Mouse (Mus musculus): ENCODE data around the gene Degs1.

The Degs1 gene

DNA sequence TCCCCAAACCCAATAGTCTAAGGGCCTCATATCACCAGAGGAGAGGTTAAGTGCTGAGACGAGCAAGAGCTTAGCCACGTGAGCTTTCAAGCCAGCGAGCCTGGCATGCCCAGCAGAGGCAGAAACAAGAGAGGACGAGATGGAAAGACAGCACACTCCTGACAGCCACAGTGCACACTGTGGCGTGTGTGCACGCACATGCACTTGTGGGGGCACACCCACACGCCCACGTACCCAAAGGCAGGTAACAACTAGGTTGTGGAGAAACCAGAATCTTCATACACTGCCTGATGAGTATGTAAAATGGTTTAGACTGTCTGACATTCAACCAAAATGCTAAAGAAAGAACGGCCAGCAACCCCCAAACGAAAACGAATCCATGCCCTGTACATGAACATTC, 2.0 kb downstream of the Degs1 start:
- 36% methylated on average over 11 of the region's 11 CpGs for whole genome bisulfite sequencing

DNA sequence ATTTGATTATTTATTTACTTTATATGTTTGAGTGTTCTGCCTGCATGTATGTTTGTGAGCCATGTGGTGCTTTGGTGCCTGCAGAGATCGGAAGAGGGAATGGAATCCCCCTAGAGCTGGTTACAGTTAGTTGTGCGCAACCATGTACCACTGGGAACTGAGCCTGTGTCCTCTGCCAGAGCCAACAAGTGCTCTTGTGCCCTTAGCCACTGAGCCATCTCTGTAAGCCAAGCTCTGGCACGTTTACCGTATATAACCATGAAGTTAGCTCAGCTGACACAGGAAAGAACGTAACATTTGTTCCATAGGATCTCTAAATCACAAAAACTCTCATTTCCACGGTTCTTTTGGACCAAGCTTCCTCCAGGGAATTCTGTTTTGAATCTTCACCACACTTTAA, 2.6 kb downstream of the Degs1 start:
- 77% methylated on average over 6 of the region's 6 CpGs for WGBS

DNA sequence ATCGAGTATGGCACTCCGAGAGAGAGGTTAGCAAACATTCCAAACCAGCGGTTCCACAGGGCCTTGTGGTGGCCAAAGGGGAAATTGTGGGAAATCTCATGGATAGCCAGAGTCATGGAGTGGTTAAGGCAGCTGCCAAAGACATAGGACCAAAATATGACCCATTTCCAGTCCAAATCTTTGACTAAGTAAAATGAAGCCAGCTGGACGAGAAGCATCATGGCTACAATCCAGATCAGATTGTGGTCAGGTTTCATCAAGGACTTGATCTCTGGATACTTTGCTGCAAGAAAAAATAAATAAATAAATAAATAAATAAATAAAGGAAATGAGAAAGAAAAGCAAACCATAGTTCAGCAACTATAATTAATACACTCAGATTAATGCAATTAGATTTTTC, 3.2 kb downstream of the Degs1 start:
- WGBS: 88% methylated on average over 4 of the region's 4 CpGs

DNA sequence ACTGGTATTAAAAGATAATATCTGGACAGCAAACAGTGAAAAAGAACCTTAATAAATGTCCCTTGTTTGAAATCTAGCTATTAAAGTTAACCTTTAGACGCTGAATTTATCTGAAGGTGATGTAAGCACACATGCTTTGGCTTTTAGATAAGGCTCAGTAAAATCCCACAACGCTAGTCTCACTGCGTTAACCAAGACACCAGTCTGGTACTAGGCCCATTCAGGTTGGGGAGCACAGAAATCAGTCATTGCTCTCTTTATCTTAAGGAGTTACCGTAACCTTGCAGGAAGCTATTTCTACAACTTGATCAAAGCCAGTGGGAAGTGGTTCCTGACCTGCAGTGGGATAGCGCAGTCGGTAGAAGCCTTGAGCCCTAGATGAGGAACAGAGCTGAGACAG, 7.5 kb downstream of the Degs1 start:
- 96% methylated on average over 6 of the region's 6 CpGs for WGBS

DNA sequence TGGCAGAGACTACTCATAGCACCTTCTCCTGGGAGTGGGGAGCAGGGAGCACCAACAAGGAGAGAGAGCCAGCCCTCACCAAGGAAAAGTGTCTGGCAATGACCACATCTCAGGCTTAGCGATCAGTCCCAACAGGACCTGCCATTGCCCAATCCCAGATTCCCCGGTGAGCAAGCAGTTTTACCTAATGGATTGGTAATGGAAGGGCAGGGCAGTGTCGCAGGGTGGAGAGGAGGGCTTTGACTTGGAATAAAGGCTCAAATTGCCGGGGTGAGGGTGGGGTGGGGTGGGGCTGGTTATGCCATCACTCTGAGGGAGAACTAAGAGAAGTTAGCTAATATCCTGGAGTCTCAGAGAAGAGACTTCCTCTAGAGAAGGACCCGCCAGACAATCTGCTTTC, 11.0 kb downstream of the Degs1 start:
- 79% methylated on average over 5 of the region's 5 CpGs for WGBS

DNA sequence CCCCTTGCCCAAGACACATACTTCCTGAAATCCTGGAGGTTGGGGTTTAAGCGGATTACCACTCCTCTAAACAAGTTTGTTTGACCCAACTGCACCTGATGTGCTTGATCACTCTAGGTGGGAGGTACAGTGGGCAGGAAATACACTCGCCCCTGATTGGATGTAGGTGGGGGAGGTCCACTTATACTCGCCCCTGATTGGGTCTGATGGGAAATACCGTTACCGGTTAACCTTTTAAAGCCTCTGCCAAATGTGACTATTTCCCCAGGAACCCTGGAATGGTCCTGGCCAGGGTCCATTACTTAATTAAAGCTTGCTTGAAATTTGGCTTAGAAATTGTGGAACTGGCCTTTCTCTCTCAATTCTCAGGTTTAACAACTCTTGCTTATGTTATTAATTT, 11.5 kb downstream of the Degs1 start:
- WGBS: 73% methylated on average over 5 of the region's 5 CpGs

DNA sequence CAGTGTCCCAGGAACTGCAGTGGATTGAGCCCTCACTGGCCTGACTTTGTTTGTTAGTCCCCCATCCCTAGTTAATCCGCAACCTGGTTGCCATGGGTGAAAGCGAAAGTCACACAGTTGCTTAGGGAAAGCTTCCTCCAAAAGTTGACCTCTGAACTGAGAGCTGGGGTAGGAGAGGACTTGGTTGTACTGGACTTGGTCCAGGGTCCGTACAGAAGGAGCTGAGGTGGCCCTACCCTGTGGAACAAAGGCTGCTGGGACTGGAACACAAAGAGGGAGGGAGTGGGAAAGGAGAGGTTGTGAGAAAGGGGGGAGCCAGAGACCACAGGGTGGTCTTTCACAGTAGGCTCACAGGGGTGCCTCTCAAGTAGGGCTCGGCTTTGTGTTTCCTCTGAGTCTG, 14.3 kb downstream of the Degs1 start:
- 78% methylated on average over 4 of the region's 4 CpGs for WGBS

DNA sequence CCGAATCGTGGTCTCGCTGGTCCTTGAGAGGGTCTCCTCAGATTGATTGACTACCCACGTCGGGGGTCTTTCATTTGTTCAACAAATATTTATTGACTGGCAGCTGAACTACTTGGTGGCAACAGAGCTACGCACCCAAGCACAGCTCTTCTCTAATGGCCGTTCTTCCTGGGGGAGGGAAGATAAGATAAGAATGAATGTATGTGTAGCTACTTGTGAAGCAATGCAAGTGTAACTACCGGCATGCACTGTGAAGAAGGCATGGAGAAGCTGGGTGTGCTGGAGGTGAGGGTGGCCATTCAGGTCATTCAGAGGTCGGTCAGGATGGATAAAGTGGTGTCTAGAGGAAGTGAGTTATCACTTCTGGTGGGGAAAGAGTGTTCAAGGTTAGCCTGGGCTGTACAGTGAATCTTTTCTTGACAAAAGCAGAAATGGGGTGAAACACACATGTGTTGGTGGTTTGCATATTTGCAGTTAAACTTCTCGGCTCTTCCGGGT, 16.5 kb downstream of the Degs1 start:
- 97% methylated on average over 11 of the region's 11 CpGs for WGBS

DNA sequence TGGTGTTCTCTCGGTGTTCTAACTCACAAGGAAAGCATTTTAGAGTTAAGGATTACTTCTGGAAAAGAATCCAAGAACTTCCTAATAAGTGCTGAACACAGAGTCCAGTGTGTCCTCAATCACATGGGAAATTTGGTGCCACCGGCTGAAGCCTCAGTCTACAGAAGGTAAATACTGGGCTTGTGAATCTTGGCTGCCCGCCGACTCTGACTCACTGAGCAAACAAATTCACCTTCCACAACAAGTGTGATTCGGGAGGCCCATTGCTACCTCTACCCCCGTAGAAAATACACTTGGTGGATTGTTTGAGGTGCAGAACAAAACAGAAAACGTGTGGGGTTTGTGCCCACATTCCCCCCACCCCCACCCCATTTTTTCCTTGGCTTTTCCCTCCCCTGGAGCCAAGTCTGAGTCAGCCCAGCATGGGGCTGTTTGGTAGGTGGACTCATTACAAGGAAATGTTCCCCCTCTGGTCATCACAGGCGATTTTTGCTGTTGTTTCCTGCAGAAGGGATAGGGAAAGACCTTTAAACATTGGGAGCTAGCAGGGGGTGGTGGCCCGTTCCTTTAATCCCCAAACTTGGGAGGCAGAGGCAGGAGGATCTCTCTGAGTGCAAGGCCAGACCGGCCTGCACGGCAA, 26.4 kb downstream of the Degs1 start:
- WGBS: 78% methylated on average over 11 of the region's 11 CpGs

DNA sequence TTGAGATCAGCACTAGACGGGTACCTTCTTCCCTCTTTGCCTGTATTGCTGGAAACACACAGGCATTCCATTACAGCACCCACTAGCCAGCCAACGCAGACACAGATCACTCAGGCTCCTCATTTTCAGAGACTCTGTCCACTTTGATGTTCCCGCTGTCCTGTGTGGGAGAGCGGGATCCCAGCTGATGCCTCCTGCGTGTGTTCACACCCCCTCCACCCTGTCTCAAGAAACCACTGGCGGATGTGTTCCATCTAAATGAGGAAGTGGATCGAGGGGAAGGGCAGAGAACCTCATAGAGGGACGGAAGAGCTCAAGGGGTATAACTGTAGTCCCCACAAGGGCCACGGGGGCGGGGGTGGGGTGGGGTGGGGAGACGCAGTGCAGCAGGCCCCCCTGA, 27.6 kb downstream of the Degs1 start:
- WGBS: 83% methylated on average over 11 of the region's 11 CpGs

DNA sequence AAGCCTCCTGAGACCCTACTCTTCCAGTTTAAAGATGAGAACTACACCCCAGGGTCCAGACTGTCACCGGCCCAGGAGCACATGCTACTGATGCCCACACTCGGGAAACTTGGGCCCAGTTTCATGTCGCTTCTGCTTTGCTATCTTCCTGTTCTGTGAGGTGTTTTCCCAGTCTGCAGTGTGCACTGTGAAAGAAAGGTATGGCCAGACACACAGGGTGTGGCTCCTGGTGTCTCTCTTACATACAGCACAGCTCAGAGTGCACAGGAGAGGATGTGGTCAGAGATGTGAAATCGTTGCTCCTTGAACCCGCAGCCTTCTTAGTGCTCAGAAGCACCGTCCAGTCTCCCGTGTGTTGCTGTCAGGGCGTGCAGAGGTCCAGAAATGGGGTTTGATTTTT, 28.0 kb downstream of the Degs1 start:
- WGBS: 92% methylated on average over 8 of the region's 8 CpGs

DNA sequence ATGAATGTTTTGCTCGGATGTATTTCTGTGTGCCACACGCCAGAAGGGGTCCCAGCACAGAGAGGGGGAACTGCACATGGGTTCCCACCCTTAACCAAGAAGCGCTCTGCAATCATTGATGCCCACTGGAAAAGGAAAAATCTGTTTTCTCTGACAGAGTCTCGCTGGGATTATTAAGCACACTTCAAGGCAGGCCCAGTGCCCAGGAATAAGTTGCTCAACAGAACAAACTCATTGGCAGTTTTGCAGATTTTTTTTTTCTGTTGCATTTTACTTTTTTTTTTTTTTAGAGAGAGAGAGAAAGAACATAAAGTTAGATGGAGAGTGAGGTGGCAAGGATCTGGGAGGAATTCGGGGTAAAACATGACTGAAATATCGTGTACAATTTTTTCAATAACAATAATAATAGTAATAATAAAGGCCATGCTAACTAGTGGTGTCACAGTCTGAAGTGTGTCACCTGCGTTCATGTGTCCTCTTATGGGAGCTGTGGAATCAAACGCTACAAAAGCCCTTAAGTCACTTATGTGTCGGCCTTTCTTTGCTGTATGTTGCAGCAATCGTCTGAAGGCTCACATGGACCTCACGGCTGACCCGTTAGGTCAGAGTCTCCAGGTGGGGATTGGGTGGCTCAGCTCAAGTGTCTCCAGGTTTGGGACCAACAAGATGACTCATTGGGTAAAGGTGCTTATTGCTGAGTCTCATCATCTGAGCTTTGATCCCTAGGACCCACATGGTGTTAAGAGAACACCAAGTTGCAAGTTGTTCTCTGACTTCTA, 28.7 kb downstream of the Degs1 start:
- 94% methylated on average over 12 of the region's 12 CpGs for WGBS

DNA sequence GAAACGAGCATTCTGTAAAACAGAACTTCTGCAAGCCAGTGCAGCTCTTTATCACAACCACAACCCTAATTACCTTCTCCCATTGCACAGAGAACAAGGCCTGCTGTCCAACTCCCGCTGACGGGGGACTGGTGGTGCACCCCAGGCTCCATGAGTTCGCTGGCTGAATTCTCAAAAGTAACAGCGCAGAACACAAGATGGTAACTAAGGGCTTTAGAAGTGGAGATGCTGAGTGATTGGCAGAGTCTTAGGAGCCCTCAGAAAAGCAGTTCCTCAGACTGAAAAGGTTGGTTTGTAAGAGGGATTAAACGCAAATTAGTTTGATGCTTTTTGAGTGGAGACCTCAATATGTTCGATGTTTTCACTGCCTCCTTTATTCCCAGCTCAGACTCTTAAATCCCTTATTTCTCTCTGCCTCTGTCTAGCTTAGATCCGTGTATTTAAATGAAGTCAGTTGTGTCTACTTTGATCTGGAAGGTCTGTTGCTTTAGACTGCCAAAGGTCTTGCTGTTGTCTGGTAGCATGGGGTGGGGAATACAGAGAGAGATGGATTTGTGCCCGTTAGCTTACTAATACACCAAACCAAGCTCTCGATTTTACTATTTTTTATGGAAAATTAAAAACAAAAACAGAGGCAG, 30.0 kb downstream of the Degs1 start:
- 59% methylated on average over 10 of the region's 10 CpGs for WGBS

DNA sequence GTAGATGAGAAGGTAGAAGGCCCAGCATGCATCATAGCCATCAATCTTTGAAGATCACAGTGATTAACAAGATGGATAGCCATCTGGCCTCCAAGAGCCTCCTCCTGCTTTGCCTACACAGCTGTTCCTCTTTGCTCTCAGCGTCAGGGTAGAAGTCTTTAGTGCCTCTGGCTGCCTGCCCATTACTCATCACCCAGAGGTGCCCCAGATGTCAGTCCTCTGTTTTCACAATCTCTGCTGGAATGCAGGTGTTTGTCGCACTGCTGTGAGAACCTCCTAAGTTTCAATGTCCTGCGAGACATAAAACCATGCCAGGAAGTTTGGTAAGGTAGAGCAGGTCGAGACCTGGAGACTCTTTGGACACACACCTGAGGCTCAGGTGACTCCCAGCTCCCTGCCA, 31.9 kb downstream of the Degs1 start:
- WGBS: 85% methylated on average over 4 of the region's 4 CpGs

DNA sequence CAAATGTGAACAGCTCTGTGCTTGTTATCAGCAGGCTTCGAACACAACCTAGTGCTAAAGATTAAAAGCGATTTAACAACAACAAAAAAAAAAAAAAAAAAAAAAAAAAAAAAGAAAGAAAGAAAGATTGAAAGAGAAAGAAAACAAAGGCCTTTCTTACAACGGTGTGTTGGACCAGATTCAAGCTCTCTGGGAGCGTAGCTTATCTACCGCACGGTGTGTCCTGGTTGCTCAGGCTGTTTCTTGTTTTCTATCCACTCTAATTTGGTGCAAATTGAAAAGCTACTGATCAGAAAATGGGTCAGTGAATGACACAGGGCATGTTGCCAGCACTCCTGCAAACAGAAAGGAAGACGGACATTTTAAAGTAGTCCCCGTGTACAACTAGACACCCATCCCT, 33.3 kb downstream of the Degs1 start:
- 61% methylated on average over 8 of the region's 8 CpGs for WGBS

DNA sequence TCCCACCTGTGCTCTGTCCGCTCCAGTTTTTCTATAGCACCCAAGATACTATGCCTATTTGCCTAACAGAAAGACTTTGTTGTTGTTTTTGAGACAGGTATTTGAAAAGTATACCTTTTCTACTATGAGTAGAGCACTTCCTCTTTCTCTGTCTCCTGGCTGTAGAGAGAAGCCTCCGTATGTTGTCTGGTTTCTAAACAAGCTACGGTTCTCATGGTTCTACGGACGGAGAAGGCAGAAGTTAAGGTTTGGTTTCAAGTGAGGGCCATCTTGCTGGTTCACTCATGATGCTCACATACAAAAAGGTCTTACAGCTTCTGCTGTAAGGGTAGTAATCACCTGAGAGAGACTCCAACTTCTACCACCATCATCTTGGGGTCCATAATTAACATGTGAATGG, 37.6 kb downstream of the Degs1 start:
- 95% methylated on average over 5 of the region's 5 CpGs for WGBS

DNA sequence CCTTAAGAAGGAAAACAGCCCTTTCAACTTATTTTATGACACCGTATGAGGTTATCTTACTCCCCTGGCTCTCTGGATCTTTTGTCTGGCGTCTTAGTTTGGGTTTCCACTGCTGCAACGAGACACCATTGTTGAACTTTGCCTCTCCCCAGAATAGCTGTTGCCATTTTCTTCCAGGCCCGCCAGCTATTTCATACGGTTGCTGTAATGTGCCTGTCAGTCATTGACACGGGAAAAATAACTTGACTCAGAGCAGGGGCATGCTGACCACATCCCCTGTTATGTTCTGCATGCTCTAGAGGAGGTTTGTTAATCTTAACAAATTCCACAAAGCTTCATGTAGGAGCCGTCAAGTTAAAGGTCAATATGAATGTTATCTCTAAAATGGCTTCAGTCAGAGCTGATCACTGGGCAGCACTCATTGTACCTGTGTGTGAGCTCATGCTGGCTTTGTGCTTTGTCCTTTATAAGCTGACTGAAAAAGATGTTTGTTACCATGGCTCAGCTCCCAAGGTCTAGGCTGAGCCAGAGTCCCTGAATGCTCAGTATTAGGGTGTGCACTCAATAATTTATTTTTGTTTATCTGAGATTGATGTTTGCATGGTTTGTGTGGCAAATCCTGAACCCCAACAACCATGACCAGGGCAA, 44.4 kb downstream of the Degs1 start:
- WGBS: 68% methylated on average over 7 of the region's 7 CpGs

DNA sequence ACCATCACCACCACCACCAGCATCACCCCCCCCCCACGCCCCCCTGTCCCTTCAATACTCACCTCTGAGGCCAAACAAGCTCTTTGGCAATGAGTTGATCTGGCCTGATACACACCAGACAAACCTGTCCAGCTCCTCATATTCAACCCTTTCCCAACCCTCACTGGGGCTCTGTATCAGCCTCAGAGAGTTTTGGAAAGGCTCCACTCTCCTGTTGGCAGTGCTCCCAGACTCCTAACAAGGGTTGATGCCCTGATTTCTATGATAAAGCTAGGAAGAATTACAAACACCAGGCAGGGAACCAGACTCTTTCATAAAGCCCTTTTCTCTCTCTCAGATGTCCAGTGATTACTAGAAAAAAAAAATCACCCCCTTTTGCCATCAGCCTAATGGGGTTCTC, 45.2 kb downstream of the Degs1 start:
- WGBS: 64% methylated on average over 1 of the region's 1 CpGs

DNA sequence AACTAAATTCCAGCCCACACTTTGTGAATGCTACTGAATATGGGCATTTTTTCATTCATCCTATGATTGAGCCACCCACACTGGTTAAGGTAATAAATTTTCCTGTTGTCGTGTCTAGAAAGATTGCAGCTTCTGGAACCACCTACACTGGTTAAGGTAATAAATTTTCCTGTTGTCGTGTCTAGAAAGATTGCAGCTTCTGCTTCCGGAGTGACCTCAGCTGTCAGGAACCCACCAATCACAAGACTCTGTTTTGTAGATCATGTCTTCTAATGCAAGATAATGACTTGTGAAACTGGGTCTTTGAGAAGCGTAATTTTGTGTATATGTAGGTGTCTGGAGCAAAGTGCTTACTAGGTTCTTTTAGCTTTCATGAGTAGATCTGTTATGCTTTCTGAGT, 47.4 kb downstream of the Degs1 start:
- WGBS: 70% methylated on average over 4 of the region's 4 CpGs

DNA sequence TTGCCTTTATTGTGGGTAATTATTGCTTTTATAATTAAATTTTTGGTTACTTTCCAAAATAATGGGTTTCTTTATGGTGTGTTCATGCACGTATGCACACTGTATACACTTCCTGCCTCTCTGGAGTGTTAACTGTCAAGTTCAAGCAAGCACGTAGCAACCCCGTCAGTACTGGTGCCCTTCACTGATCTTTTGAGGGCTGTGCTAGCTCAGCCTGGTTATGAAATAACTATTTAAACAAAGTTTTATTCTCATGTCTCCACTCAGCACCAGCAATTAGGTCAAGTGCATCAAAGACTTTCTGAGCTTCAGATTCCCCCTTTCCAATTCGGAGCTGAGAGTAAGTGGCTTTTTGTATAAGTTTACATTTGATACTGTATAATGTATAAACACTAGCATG, 53.2 kb downstream of the Degs1 start:
- WGBS: 97% methylated on average over 4 of the region's 4 CpGs

DNA sequence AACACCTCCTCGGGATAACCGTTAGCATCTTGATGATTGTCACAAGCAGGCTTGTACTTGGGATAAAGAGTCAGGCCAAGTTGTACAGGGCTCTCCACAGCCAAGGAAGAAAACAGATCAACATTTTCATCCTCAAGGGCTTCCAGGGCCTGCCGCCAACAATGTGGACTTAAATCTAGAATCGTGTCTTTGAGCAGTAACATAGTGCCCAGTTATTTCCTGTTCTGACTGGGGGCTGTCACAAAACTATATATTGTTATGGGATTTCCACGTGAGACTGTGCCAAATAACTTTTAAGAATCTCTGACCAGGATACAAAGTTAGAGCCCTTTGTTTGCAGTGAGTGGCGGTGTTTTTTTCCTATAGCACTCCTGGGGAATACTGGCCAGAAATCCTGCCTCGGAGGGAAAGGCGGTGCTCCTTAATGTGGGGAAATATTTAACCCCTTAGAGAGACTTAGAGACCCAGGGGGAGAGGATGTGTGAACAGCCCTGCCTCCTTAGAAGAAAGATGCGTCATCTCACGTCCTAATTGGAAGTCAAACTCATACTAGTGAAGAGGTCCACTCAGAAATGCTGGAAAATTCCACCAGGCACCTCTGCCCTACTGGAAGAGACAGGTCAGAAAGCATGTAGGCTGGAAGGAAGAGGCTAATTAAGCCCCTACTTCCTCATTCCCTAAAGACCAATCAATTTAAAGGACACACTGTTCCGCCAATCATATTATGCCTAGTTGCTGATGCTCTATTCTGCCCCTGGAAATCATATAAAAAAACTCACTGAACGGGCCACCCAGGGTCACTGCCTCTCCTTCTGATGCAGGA, 55.3 kb downstream of the Degs1 start:
- 61% methylated on average over 12 of the region's 12 CpGs for WGBS

DNA sequence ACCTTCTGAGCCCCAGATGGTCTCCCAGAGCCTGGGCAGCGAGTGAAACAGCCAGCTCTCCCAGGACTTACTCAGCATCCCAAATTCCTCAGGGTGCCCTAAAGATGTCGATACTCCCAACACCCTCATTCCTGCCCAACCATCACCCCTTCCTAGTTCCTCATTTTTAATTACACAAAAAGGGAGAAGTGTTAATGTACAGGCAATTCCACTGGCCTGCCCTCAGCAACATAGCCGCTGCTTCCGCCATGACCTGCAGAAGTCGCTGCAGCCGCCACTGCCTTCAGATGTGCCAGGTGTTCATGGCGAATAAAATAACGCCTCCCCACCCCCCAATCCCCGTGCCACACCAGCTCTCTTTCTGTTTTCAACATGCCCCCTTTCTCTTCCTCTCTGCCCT, 56.3 kb downstream of the Degs1 start:
- 94% methylated on average over 9 of the region's 9 CpGs for WGBS

Data from cerebral cortex, adult 2 months (tissue).